Mouse (Mus musculus) thymus, postnatal 0 days (tissue): ENCODE data around the gene Xab2. TPM values are rescaled to one million over a fixed set of nuclear protein-coding genes. Genes with fewer than 3 reads are reported as not detected.
A peak's percentile ranks its signal among the peaks of the same experiment; 100 is the strongest.

Experiments
- DNase-seq: peaks from one replicate; pipeline ENCODE4 v3.0.0-alpha.2; 2015; ENCODE audit warnings: low spot score
- polyA plus RNA-seq: library from polyadenylated mRNA; unstranded; fragments of >200 nt; fragmentation: Nextera tagmentation; extraction: Ambion mirVana; gene quantifications from 2 replicates; pipeline ENCODE4 v1.2.1, GENCODE M21; 2015

The Xab2 gene
- polyA plus RNA-seq: 62.2 and 64.3 TPM in 2 replicates

DNA sequence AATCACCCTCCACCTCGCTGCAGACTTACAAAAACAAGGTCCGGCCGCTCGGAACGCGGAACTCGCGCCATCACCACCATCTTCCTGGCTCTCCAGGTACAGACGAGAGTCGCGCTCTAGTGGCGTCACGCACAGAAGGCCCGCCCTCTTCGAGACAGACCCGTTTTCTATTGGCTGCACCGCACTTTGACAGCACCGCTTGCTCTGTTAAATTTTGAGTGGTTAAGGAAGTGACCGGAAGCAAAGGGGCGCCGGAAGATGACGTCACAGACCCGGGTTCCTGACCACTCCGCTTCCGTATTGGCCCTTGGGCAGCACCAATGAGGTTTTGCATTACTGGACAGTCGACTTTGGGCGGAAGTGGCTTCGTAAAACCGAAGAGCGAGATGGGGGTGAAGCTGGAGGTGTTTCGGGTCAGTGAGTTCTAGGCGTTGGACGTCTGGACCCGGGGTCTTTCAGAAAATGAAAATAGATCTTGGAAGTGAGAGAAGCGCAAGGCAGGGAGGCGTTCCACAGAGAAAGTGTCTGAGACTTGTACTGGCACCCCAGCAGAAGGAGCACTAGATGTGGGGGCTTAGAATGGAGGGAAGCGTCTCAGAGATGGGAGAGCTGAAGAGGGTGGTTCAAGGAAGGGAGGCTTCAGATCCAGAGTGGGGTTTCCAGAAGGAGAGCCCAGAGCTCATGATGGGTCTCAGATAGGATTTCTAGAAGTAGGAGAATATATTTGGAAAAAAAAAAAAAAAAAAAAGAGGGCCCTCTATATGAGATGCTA, at the start of gene Xab2, which contains the start of gene Pet100:
Gene Xab2, minus strand, starts transcription at position 118 of the 772 bp plus-strand sequence.
Gene Pet100, plus strand, starts transcription at position 350 of the 772 bp plus-strand sequence.
- peak; percentile 98 for DNase-seq

DNA sequence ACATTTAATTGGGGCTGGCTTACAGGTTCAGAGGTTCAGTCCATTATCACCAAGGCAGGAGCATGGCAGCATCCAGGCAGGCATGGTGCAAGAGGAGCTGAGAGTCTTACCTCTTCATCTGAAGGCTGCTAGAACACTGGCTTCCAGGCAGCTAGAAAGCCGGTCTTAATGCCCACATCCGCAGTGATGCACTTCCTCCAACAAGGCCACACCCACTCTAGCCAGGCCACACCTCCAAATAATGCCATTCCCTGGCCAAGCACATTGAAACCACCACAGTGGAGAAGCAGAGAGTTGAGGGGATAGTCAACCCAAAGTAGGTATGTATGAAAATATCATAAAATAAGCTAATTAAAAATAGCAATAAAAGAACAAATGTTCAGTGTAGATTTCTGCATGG, 49.3 kb upstream of the Xab2 start:
- DNase-seq: no peak

DNA sequence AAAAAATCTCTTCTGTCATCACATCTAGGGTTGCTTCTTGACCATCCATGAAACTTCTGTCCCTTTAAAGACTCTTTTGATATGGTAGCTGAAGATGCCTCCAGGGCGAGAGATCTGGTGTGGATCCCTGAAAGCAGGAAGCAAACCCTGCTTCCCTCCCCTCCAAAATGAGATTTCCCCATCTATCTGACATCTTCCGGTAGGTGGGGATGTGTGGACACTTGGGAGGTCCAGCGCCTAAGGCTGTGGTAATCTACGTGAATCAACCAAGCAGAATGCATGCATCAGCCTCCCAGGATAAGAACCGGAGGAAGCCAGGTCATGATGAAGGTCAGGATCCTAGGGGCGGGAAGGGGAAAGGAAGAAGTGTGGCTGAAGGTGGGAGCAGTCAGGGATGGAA, 44.4 kb upstream of the Xab2 start, which contains the start of gene Mcemp1:
Gene Mcemp1, plus strand, starts transcription at position 248 of the 400 bp plus-strand sequence.
- DNase-seq: no peak

DNA sequence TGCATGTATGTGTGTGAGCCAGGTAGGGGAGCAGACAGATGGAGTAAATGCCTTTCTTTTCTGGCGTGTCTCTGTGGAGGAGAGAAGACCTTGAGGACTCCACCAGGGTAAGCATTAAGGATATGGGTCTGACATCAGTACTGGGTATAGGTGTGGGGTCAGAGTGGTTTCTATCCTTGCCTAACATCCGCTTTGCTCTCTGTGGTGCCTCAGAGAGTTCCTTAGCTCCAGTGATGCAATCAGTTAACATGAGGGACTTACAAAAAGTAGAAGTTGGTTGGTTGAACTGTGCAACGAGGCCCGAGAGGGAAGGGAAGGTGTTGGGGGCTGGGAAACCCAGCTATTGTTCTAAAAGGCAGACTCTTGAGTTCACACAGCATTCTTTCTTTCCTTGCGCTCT, 43.3 kb upstream of the Xab2 start:
- DNase-seq: no peak

DNA sequence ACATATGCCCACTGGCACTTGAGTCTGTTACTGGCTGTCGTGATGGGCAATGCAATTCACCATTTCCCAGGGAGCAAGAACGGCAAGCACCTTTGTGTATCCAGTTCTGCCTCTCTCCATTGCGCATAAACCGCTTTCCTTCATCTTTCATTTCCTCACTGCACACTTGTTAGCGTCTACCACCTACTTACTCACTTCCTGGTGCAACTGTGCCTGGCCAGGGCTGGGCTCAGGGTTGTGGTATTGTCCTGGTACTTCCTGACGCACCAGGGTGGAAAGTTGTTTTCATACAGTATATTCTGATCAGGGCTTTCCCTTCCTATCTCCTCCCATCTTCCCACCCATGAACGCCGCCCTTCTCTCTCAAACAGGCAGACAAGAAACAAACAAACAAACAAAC, 39.8 kb upstream of the Xab2 start:
- DNase-seq: no peak

DNA sequence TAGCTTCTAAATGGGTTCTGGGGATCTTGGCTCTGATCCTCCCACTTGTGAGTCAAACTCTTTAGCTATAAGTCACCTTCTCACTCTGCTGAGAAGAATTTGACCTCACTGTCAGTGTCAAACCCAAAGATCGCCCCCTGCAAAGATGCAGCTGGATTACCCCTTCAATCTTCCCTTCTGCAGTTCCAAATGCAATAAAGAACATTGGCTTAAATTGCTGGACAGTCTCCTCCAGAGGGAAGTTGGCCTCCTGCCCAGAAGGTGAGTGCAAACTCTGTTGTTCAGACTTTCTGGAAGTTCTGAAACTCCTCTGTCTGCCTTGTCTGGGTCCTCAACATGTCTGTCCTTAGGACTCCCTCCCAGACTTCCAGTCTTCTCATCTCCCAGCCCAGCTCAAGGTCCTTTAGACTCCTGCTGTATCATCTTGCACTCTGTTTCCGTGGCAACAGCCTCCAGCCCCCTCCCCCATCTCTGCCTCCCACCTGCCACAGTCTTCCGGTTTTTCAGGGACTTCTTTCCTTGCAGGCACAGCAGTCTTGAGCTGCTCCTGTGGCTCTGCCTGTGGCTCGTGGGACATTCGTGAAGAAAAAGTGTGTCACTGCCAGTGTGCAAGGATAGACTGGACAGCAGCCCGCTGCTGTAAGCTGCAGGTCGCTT, 35.7 kb upstream of the Xab2 start:
- no peak for DNase-seq

DNA sequence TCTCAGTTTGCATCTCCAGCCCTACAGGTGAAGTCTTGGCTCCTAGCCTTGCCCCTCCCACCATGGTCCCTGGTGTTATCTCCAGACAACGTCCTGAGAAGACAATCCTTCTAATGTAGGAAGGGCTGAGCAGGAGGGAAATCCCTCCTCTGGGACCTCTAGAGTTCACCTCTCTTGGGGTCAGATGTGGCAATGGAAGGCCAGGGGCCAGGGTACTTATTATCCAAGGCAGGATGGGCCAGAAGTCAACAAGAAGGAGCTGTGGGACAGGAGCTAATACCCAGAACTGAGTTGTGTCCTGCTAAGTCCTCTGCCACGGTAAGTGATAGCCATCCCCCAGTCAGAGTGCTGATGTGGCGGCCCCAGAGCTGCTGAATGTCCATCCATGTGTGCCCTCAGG, 34.4 kb upstream of the Xab2 start, which contains the start of gene Retn:
Gene Retn, plus strand, starts transcription at position 245 of the 400 bp plus-strand sequence.
- DNase-seq: no peak

DNA sequence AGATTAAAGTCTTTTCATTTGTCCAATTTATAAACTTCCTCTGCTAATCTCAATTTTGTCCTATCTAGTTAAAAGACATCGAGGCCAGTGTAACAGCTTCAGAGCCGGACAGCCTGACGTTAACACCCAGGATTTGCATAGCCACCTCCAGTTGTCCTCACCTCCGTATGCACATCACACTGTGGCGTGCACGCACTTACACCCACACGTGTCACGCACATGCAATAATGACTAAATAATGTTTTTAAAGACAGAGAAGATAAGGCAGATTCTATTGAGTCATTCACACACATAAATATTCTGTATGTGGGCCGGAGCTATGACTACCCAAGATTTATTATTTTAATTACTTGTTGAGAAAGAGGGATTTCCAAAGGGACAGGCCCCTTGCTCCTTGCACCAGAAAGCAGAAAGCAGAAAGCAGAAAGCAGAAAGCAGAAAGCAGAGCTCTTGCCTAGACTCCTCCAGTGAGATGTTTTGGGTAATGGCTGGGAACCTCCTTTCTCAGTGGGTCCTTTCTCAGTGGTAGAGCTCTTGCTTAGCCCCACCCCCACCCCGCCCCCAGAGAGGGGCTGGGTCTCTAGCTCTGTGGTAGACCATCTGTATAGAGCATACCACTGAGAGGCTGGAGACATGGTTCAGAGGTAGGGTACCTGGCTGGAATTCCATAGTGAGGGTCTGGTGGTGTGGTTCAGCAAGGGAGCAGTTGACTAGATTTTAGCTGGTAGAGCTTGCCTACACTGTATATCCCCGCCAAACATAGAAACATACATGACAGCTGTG, 33.8 kb upstream of the Xab2 start:
- DNase-seq: no peak

DNA sequence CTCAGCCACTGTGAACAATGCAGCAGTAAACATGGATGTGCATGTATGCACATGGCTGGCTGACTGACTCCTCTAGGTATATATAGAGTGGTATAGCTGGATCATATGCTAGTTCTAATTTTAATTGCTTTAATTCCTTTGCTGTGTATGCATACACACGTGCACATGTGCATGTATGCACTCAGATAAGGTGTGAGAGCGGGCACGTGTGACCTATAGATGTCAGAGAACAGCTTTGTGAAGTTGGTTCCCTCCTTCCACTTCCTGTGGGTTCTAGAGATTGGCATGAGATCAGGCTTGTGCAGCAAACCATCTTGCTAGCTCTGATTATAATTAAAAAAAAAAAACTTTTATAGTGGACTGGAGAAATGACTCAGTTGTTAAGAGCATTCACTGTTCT, 31.7 kb upstream of the Xab2 start:
- DNase-seq: no peak

DNA sequence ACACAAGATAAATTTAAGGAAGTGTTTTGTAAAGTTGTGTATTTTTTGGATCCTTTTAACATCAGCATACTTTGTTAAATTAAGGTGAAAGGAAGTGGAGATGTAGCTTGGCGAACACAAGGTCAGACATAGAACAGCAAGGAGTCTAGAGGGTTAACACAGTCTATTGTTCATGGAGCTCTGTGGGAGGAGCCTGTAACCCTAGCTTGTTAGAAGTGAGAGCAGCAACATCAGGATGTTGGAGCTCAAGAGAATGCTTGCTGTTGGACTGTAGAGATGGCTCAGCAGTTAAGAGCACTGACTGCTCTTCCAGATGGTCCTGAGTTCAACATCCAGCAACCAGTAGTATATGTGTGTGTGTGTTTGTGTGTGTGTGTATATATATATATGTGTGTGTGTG, 27.9 kb upstream of the Xab2 start:
- DNase-seq: peak; percentile 10

DNA sequence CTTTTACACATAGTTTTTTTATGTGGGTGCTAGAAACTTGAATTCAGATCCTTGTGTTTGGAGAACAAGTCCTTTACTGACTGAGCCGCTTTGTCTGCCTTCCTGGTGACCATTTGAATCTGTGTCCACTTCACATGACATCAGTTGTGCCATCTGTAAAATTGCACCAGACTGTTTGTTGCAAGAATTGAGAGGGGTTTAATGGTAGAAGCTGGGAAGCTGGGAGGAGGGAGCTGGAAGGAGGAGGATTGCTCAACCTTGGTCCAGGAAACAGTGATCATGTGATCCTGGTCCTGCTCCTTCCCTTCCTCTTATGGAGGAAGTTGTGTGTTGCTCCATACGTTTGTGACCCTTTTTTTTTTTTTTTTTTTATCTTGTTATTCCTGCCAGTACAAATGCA, 27.2 kb upstream of the Xab2 start:
- DNase-seq: no peak

DNA sequence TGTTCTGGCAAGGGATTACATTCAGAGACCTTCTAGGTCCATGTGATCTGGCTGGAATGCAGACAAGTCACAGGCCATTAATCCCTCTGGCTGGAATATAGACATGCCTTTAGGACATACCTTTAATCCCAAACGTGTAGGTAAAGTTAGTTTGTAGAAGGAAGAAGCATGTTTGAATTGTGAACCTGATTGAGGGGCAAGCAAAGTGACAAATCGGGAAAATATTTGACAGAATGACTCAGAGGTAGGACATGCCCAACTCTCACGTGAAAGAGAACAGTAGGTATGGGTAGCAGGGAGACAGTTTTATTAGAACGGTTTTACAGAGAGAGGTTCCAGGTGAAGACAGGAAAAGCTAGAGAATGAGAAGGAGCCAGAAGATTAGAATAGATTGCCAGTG, 26.4 kb upstream of the Xab2 start:
- no peak for DNase-seq

DNA sequence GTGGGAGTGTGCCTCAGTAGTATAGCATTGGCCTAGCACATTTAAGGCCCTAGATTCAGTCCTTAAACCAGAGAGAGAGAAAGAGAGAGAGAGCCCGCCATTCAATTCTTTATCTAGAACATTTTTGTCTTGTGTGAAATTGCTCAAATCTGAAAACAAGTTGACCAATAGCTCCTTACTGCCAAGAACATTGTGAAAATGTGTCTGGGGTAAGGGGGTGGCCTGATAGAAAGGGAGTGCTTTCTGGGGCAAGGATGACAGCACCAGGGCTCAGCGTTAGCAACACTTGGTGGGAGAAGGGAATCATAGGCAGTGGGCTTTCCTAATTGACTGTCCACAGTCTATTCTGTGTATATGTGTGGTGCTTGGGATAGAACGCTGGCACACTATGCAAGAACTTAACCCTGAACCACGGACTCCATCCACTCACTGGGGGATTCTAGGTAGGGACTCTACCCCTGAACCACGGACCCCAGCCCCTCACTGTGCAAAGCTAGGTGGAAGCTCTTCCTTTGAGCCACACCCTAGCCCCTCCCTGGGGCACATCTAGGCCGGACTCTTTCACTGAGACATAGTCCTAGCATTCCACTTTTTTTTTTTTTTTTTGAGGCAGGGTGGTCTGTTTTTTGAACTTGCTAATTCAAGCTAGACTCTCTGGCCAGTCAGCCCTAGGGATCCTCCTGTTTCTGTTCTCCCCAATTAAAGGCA, 25.9 kb upstream of the Xab2 start:
- DNase-seq: no peak

DNA sequence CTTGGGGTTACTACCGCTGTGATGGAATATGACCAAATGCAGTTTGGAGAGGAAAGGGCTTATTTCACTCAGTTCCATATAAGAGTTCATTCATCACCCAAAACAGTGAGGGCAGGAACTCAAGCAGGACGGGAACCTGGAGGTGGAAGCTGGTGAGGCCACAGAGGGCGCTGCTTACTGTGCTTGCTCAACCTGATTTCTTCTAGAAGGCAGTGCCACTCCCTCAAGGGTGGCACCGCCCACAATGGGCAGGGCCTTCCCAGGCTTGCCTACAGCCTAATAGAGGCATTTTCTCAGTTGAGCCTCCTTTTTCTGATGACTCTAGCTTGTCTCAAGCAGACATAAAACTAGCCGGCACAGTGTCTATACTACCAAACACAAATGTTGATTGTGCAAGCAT, 24.7 kb upstream of the Xab2 start:
- DNase-seq: peak; percentile 52

DNA sequence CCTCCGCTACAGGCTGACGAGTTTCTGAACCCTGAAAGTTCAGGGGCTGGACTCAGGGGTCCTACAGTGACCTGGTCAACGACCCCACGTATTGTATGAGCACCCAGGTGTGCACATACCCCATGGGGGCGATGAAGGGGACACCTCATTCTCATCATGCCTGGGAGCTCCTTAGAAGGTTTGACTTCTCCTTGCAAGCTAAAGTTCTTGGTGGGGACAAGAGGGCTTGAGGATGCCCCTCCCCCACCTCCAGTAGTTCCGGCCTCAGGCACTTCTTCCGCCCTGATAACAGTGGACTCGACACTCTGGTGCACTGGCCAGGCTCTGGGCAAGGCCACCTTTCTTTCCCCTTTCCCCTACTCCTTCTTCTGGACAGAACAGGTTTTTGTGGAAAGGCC, 10.4 kb upstream of the Xab2 start:
- peak; percentile 22 for DNase-seq

DNA sequence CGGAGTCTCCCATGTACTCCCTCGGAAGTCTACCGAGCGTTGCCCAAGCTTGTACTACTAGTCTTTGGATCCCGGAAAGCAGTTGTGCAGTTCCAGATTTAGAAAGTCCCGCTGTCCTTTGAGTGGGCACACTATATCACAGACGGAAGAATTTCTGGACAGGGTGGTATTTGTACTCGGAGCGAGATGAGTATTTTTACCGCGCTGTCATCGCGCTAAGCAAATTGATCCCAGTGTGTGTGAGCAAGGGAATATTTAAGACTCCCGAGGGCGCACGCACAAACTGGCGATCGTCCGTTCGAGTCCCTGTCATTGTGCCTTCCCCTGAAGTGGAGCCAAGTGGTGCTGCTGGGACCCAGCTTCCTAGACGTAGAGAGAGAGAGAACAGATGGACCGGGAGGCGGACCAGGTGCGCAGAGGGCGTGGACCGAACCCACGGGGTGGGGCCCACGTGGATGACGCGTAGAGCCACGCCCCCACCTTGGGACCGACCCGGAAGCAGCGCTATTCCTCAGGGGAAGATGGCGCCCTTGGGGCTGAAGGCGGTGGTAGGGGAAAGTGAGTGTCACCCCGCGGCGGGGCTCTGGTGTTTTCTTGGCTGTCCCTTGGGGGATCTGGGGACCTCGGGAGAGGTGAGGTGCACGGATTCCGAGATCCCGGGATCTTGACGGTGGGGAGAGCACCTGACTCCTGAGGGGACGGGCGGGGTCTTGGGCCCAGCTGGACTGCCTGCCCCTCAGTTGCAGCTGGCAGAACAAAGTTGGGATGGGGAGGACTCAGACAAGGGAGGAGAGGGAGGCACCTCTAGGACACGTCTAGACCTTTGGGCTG, 9.7 kb upstream of the Xab2 start, which contains the start of gene Stxbp2:
Gene Stxbp2, plus strand, starts transcription at position 309 of the 831 bp plus-strand sequence.
- DNase-seq: peak; percentile 87

DNA sequence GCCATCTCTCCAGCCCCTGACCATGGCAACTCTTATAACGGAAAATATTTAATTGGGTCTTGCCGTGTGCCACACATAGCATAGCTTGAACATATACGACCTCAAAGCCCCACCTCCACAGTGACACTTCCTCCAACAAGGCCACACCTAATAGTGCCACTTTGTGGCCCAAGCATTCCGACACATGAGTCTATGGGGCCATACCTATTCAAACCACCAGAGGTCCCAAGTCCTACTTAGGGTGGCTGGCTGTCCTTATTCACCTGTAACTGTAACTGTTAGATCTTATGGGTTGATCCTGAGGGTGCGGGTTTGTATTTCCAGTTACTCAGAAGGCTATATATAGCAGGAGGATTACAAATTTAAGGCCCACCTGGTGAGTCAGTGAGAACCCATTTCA, 6.9 kb upstream of the Xab2 start:
- DNase-seq: peak; percentile 55

DNA sequence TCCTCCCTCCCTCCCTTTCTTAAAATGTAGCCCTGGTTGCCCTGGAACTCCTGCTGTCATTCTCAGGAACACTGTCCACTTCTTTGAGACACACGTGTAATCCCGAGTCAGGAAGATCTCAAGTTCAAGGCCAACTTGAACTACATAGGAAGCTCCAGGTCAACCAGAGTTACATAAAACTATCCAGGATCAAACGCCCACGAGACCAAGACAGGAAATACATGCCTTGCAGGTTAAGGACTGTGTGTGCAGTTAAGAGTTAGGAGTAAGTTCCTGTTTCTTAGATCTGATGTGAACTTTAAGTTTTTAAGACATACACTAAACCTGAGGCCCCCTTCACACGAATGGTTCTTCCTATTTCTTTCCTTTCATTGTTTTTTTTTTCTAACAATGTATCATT, 5.9 kb upstream of the Xab2 start:
- DNase-seq: no peak

DNA sequence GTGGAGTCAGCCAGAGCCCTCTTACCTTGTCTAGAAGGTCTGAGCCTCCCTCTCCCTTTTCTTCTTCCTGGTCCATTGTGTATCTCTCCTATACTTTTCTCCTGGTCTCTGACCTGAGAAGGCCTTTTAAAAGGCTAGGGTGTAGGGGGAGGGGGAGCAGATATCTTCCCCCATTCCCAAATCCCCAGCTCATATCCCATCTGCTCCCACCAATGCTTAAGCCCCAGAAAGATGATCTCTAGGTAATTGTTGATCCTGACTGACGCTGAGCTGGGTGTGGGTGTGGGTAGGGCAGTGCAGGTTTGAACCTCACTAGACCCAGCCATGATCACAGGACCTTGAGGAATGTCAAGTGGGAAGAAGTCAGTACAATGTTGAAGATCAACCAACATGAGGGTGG, 4.3 kb upstream of the Xab2 start, which contains the start of gene Pcp2:
Gene Pcp2, minus strand, starts transcription at position 101 of the 400 bp plus-strand sequence.
- no peak for DNase-seq

DNA sequence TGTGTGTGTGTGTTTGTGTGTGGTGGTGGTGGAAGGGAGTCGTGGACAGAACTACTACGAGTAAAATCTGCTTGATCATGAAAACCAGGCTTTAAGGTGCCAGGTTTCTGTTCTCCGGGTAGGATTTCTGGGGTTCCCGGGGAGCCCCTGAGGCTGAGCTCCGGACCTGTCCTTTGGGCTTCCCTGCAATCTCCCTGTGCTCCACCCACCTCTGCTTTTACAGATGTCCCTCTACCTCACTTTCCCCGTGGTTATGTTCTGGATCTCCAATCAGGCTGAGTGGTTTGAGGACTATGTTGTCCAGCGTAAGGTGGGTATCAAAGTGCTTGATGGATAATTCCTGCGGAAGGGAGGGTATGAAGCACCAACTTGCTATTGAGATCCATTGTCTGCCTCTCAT, 1.0 kb upstream of the Xab2 start:
- no peak for DNase-seq
